Mouse (Mus musculus) spleen, adult 2 months (tissue): ENCODE results near the gene Plxdc2.

Source experiments
- CTCF ChIP-seq: fragments of 200-500 bp; IDR thresholded peaks from 2 replicates; pipeline ENCODE4 v1.5.1; 2011; ENCODE audit warnings: mild to moderate bottlenecking, inconsistent platforms; ENCODE audit not compliant: insufficient read depth, insufficient read length, insufficient replicate concordance; ENCODE audit errors: extremely low read depth
- POLR2A ChIP-seq: fragments of 200-500 bp; IDR thresholded peaks from 2 replicates; pipeline ENCODE4 v1.6.1; 2011; ENCODE audit warnings: low read depth, low read length, inconsistent platforms

DNA sequence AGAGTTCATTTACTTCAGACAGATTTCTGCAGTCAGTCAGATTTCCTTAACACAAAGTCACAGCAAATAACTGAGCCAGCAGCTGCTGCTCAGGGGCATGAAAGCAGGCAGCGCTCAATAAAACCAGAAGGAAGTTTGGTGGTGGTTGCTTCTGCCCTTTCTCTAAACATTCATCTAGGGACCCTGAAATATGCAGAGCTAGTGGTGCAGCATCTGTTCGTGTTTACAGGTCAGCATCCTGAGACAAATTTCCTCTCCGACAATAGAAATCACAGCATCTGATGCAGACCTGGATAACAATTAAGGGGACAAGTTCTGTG lies 418.0 kb downstream of the Plxdc2 start:
- TF ChIP-seq POLR2A (no peak), CTCF (no peak)
